Mouse (Mus musculus) adrenal gland, postnatal 10 days (tissue): ENCODE measurements around the gene Gm7137. TPM values are rescaled to one million over a fixed set of nuclear protein-coding genes. Genes with fewer than 3 reads are reported as not detected.
"Not testable (repeated sequence)": the region's sequence is repeated elsewhere in the genome, so short reads cannot be mapped to it uniquely, and the experiment has no call there.

Source experiments
- DNase-seq: peaks from one replicate; pipeline ENCODE4 v3.0.0; 2021; ENCODE audit warnings: mixed read lengths
- total RNA-seq, 2 experiments: library from RNA; stranded (reverse); gene quantifications; 2 replicates each; pipeline ENCODE4 v1.2.3; 2021

The Gm7137 gene
- total RNA-seq, 2 experiments from 2014 or later = not detected

DNA sequence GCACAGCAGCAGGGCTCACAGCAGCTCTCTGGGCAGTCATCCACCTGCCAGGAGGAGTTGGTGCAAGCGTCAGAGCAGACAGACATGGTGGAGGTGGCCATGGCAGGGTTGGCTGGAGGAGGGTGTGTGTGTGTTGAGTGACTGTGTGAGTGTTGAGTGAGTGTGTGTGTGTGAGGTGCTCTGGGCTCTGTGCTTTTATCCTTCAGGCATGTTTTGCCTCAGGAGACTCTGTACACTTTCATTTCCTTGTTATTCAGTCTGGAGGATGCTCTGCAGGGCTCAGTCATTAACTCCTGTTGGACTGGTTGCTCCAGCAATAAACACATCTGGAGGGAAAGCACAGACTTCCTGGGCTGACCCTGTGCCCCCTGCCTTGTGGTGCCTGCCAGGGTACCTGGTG, 36.7 kb downstream of the Gm7137 start, which contains the start of gene Gm9736:
TSS of gene Gm9736 (minus strand) at position 101 of the 400 bp plus-strand sequence.
- not testable (repeated sequence) for DNase-seq

DNA sequence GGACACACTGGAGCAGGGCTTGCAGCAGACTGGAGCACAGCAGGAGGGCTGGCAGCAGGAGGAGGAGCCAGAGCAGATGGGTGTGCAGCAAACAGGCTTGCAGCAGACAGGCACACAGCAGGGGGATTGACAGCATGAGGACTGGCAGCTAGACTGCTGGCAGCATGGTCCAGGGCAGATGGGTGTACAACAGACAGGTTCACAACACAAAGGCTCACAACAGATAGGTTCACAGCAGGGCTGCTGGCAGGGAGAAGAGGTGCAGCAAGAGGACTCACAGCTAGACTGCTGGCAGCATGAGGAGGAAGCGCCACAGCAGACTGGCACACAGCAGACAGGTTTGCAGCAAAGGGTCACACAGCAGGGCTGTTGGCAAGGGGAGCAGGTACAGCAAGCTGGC, 37.3 kb downstream of the Gm7137 start:
- DNase-seq = not testable (repeated sequence)

DNA sequence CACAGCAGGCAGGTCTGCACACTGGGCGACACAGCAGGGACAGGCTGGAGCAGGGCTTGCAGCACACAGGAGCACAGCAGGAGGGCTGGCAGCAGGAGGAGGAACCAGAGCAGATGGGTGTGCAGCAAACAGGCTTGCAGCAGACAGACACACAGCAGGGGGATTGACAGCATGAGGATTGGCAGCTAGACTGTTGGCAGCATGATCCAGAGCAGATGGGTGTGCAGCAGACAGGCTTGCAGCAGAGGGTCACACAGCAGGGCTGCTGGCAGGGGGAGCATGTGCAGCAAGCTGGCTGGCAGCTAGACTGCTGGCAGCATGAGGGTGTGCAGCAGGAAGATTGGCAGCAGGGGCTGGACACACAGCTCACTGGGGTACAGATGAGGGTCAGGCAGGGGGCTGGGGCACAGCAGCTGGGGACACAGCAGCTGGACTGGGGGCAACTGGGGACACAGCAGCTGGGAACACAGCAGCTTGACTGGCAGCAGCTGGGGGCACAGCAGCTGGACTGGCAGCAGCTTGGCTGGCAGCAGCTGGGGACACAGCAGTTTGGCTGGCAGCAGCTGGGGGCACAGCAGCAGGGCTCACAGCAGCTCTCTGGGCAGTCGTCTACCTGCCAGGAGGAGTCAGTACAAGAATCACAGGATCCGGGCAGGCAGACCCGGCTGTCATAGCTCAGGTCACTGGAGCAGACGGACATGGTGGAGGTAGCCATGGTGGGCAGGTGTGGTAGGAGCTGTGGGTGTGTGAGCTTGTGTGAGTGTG, 45.9 kb downstream of the Gm7137 start, which contains the start of gene Gm18596:
TSS of gene Gm18596 (minus strand) at position 715 of the 765 bp plus-strand sequence.
- DNase-seq = not testable (repeated sequence)

DNA sequence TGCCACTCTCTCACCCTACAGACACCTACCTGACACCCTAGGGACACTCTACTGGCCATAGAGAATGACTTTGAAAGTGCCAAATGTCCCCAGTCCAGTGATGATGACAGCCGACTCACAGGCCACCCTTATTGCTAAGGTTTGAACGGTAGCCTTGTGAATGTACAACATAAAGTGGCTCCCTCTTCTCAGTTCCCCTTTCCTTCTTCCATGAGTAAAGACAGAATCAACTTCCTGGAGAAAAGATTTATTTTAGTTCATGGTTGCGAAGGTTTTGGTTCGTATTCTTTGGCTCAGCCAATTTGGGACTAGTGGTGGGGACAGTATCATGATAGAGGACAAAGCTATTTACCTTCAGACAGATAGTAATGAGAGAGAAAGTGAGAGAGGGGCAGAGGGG, 49.1 kb downstream of the Gm7137 start:
- DNase-seq = no peak

Other genes starting within 250 kb of the Gm7137 start
- 100 to 1,000 TPM; 160 to 178 TPM for gene Pttg1ip, start 206.5 kb downstream of the Gm7137 start, total RNA-seq
- gene Sumo3, start 182.1 kb downstream of the Gm7137 start, total RNA-seq = 100 to 1,000 TPM; 119 to 125 TPM
- gene Gm49325, start 182.0 kb downstream of the Gm7137 start, total RNA-seq = 10 to 100 TPM; 22.3 to 30.4 TPM
- 10 to 100 TPM; 44.4 to 46.1 TPM for gene Ube2g2, start 165.9 kb downstream of the Gm7137 start, total RNA-seq
- under 1 TPM; 0.27 to 0.64 TPM for gene Tspear, start 101.6 kb downstream of the Gm7137 start, total RNA-seq
- gene Gm19402, start 97.4 kb downstream of the Gm7137 start, total RNA-seq = not detected
- gene Gm9508, start 91.0 kb downstream of the Gm7137 start, total RNA-seq = not detected
- not detected for gene Gm10272, start 81.6 kb downstream of the Gm7137 start, total RNA-seq
- not detected for gene Gm10024, start 76.7 kb downstream of the Gm7137 start, total RNA-seq
- gene Gm10142, start 72.4 kb downstream of the Gm7137 start, total RNA-seq = not detected
- gene Krtap12-1, start 67.6 kb downstream of the Gm7137 start, total RNA-seq = not detected
- not detected for gene Gm10100, start 61.7 kb downstream of the Gm7137 start, total RNA-seq
- not detected for gene Gm18596, start 45.6 kb downstream of the Gm7137 start, total RNA-seq
- not detected for gene Gm9736, start 36.8 kb downstream of the Gm7137 start, total RNA-seq
- gene Gm3233, start 28.5 kb downstream of the Gm7137 start, total RNA-seq = not detected
- not detected for gene Gm3238, start 16.9 kb downstream of the Gm7137 start, total RNA-seq
- not detected for gene Gm7138, start 11.3 kb downstream of the Gm7137 start, total RNA-seq
- gene Gm3250, start 5.7 kb downstream of the Gm7137 start, total RNA-seq = not detected
- not detected for gene Gm9639, start 6.9 kb upstream of the Gm7137 start, total RNA-seq
- gene Gm19668, start 10.9 kb upstream of the Gm7137 start, total RNA-seq = not detected
- not detected for gene Gm9507, start 23.6 kb upstream of the Gm7137 start, total RNA-seq
- not detected for gene Gm2696, start 26.5 kb upstream of the Gm7137 start, total RNA-seq
- not detected for gene Krtap10-4, start 38.9 kb upstream of the Gm7137 start, total RNA-seq
- not detected for gene Krtap10-10, start 47.7 kb upstream of the Gm7137 start, total RNA-seq
- not detected for gene Gm36176, start 58.6 kb upstream of the Gm7137 start, total RNA-seq
- not detected for gene Gm10318, start 64.7 kb upstream of the Gm7137 start, total RNA-seq
- gene Gm3285, start 73.8 kb upstream of the Gm7137 start, total RNA-seq = not detected
- 10 to 100 TPM; 12.1 to 16.7 TPM for gene Lrrc3, start 114.3 kb upstream of the Gm7137 start, total RNA-seq
- gene Trpm2, start 182.4 kb upstream of the Gm7137 start, total RNA-seq = 1 to 10 TPM; 2.3 to 2.8 TPM
- gene 1810043G02Rik, start 190.3 kb upstream of the Gm7137 start, total RNA-seq = 10 to 100 TPM; 15.7 to 21.4 TPM
- 100 to 1,000 TPM; 142 to 172 TPM for gene Pfkl, start 221.9 kb upstream of the Gm7137 start, total RNA-seq